Mouse (Mus musculus) layer of hippocampus, adult 11-12 months (tissue): ENCODE results near the gene Meis1.

ENCODE experiments used
- DNase-seq: peaks from one replicate; pipeline ENCODE4 v3.0.0; 2022; ENCODE audit warnings: low spot score

Gene Meis1

GRCm38 (mm10) chr11:19018489-19019203 is at the start of gene Meis1:
Meis1 (minus strand) TSS chr11:19018985.
- DNase-seq: peak; percentile 80

GRCm38 (mm10) chr11:19067334-19067733 is 48.5 kb upstream of the Meis1 start:
- DNase-seq: no peak

GRCm38 (mm10) chr11:19049276-19049675 is 30.5 kb upstream of the Meis1 start:
- DNase-seq: no peak

GRCm38 (mm10) chr11:19036595-19037166 is 17.9 kb upstream of the Meis1 start:
- no peak for DNase-seq

- DNase-seq: no peak
Observed at GRCm38 (mm10) chr11:19026581-19027561, 8.1 kb upstream of the Meis1 start.

- DNase-seq: no peak
Observed at GRCm38 (mm10) chr11:19025976-19026520, 7.3 kb upstream of the Meis1 start.

- peak; percentile 49 for DNase-seq
Observed at GRCm38 (mm10) chr11:19024496-19025265, 5.9 kb upstream of the Meis1 start.

- DNase-seq: no peak
Observed at GRCm38 (mm10) chr11:19023356-19023755, 4.6 kb upstream of the Meis1 start.

GRCm38 (mm10) chr11:19022576-19022975 is 3.8 kb upstream of the Meis1 start:
- no peak for DNase-seq

- no peak for DNase-seq
Observed at GRCm38 (mm10) chr11:19020951-19021710, 2.3 kb upstream of the Meis1 start.

GRCm38 (mm10) chr11:19020371-19020824 is 1.6 kb upstream of the Meis1 start:
- peak; percentile 87 for DNase-seq

- no peak for DNase-seq
Observed at GRCm38 (mm10) chr11:19019204-19020171, 703 bp upstream of the Meis1 start.

- DNase-seq: no peak
Observed at GRCm38 (mm10) chr11:19017719-19018413, 919 bp downstream of the Meis1 start.

- no peak for DNase-seq
Observed at GRCm38 (mm10) chr11:19017262-19017661, 1.5 kb downstream of the Meis1 start.

GRCm38 (mm10) chr11:19016481-19017220 is 2.1 kb downstream of the Meis1 start:
- DNase-seq: no peak

GRCm38 (mm10) chr11:19015731-19016461 is 2.9 kb downstream of the Meis1 start:
- DNase-seq: no peak

GRCm38 (mm10) chr11:19015381-19015730 is 3.4 kb downstream of the Meis1 start:
- DNase-seq: no peak
